Mouse (Mus musculus): ENCODE measurements around the gene Zcchc17. TPM values are rescaled to one million over a fixed set of nuclear protein-coding genes. Genes with fewer than 3 reads are reported as not detected.

The Zcchc17 gene
- total and polyA plus RNA-seq, 3 experiments, result 31.7 to 67.7 (median 51.8) TPM

DNA sequence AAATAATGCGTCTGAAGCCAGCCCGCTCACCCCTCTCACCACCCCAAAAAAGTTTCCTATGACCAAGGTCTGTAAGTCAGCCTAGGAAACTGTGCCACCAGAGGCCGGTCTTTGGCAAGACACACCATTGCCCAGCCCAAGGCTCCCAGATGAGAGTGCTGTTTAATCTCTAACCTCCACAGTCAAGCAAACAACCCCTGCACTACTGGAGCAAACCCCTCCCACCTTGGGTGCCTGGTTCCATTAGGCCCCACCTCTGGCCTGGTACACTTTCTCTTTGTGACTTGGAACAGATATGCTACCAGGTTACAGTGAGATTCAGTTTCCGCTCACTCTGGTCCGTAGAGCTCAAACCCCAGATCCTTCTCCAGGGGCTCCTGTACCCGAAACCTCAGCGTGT lies 92.7 kb downstream of the Zcchc17 start:
- no peaks in the 10 kb centered on the region for H3K79me2 ChIP-seq (replicated peaks; ENCODE audit: control insufficient read depth, extremely low read depth, insufficient read depth, poor library complexity, severe bottlenecking)
- H3K27ac ChIP-seq (ENCODE audit: insufficient read depth, low read depth), result no peak overlapping the region
- no peak for DNase-seq (ENCODE audit: extremely low read depth)
- peaks cover 4% of the 10 kb centered on the region for H3K9me3 ChIP-seq (replicated peaks; ENCODE audit: low read length)
- H3K27me3 ChIP-seq (replicated peaks), result peaks cover 85% of the 10 kb centered on the region
- no peak for TF ChIP-seq MAFK (IDR thresholded peaks at IDR 0.05; ENCODE audit: insufficient replicate concordance, low read length)
- TF ChIP-seq UBTF (IDR thresholded peaks at IDR 0.05; ENCODE audit: low read depth, low read length), result no peak
- TF ChIP-seq RAD21 (IDR thresholded peaks at IDR 0.05; ENCODE audit: low read depth, low read length), result no peak
- TF ChIP-seq HCFC1 (IDR thresholded peaks at IDR 0.05; ENCODE audit: low read depth, low read length), result no peak
- no peak for TF ChIP-seq MYC (IDR thresholded peaks at IDR 0.05; ENCODE audit: low read depth, low read length)
- no peak for TF ChIP-seq KAT2A (IDR thresholded peaks at IDR 0.05; ENCODE audit: insufficient replicate concordance, low read length)
- TF ChIP-seq GABPA (IDR thresholded peaks at IDR 0.05; ENCODE audit: insufficient replicate concordance, low read depth, low read length), result no peak
- no peak for TF ChIP-seq RCOR1 (conservative IDR thresholded peaks at IDR 0.05; ENCODE audit: low read depth, low read length)
- no peak for TF ChIP-seq EP300 (IDR thresholded peaks at IDR 0.05; ENCODE audit: low read length)
- no peak for TF ChIP-seq TBP (conservative IDR thresholded peaks at IDR 0.05; ENCODE audit: low read depth, low read length)
- TF ChIP-seq ZKSCAN1 (IDR thresholded peaks at IDR 0.05; ENCODE audit: borderline replicate concordance, low read depth, low read length), result no peak
- no peak for TF ChIP-seq MAZ (IDR thresholded peaks at IDR 0.05; ENCODE audit: low read depth, low read length)
- TF ChIP-seq PAX5 (IDR thresholded peaks at IDR 0.05; ENCODE audit: low read length), result no peak
- no peak for TF ChIP-seq POLR2A (IDR thresholded peaks at IDR 0.05; ENCODE audit: low read depth, low read length)
- dilution Hi-C loops (cut with MboI; ENCODE audit: extremely low pct_ligation_motif_present, extremely low pct_unique_long_range_greater_than_20kb, low sequenced_read_pairs), result no loop called here
- peak overlapping the region; percentile 5; the same call in 1 of the 2 replicates for H3K4me2 ChIP-seq (ENCODE audit: insufficient read depth, low read depth, poor library complexity, severe bottlenecking)
- no peak overlapping the region for H3K4me3 ChIP-seq (replicated peaks in 1 of 3; ENCODE audit: low read depth in 2 of 3, low read length in 2 of 3, poor library complexity in 1 of 3)
- H3K4me1 ChIP-seq (ENCODE audit: control insufficient read depth in 1 of 2, insufficient read depth in 2 of 2), result peaks cover 6 to 12% of the 10 kb centered on the region in 2 experiments
- H3K9ac ChIP-seq (ENCODE audit: insufficient read depth, low read depth), result no peak overlapping the region
- H3K36me3 ChIP-seq (replicated peaks in 1 of 2; ENCODE audit: control insufficient read depth in 1 of 2, insufficient read depth in 1 of 2, low read length in 1 of 2), result no peaks in the 10 kb centered on the region
- in situ Hi-C loops (cut with MboI; ENCODE audit: low pct_ligation_motif_present, low pct_unique_long_range_greater_than_20kb, low sequenced_read_pairs), result no loop called here

DNA sequence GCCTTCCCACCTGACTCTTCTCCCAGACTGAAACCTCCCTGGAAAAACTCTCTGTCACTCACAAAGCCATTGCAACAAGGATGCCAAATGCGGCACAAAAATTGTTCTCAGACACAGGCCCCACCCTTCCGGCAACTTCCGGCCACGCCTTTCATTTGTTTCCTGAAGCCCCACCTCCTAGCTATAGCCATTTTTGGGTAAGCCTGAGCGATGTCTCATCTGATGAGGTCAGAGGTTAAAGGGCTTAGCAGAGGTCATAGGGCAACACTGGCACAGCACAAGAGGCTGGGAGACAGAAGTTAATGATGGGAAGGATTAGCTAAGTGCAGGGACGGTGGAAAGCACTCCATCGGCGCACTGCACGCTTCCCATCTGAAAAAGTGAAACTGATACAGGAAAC lies 93.1 kb downstream of the Zcchc17 start:
- Histone ChIP-seq H3K9me3 (replicated peaks; ENCODE audit: low read length) (peaks cover 5% of the 10 kb centered on the region), H3K4me3 (replicated peaks in 1 of 3; ENCODE audit: low read depth in 2 of 3, low read length in 2 of 3, poor library complexity in 1 of 3) (no peak overlapping the region), H3K79me2 (replicated peaks; ENCODE audit: control insufficient read depth, extremely low read depth, insufficient read depth, poor library complexity, severe bottlenecking) (no peaks in the 10 kb centered on the region), H3K4me1 (ENCODE audit: control insufficient read depth in 1 of 2, insufficient read depth in 2 of 2) (peaks cover 6 to 12% of the 10 kb centered on the region in 2 experiments), H3K9ac (ENCODE audit: insufficient read depth, low read depth) (no peak overlapping the region), H3K27ac (ENCODE audit: insufficient read depth, low read depth) (no peak overlapping the region), H3K4me2 (ENCODE audit: insufficient read depth, low read depth, poor library complexity, severe bottlenecking) (peak overlapping the region; percentile 5; the same call in 1 of the 2 replicates), H3K27me3 (replicated peaks) (peaks cover 85% of the 10 kb centered on the region), H3K36me3 (replicated peaks in 1 of 2; ENCODE audit: control insufficient read depth in 1 of 2, insufficient read depth in 1 of 2, low read length in 1 of 2) (no peaks in the 10 kb centered on the region)
- TF ChIP-seq SIN3A (IDR thresholded peaks at IDR 0.05; ENCODE audit: low read length), result no peak
- in situ Hi-C loops (cut with MboI; ENCODE audit: low pct_ligation_motif_present, low pct_unique_long_range_greater_than_20kb, low sequenced_read_pairs) (no loop called here), dilution Hi-C loops (cut with MboI; ENCODE audit: extremely low pct_ligation_motif_present, extremely low pct_unique_long_range_greater_than_20kb, low sequenced_read_pairs) (no loop called here)
- DNase-seq (ENCODE audit: extremely low read depth), result no peak

Other genes starting within 250 kb of the Zcchc17 start
- not detected in 2 replicates for gene Hcrtr1, start 220.6 kb downstream of the Zcchc17 start, total RNA-seq (2012; rRNA removed)
- gene Hcrtr1, start 220.6 kb downstream of the Zcchc17 start, total RNA-seq (2014; rRNA removed), result not detected in 2 replicates
- gene Hcrtr1, start 220.6 kb downstream of the Zcchc17 start, polyA plus RNA-seq (2012; ENCODE audit: insufficient read length, low read depth), result not detected in 2 replicates
- gene Tinagl1, start 184.8 kb downstream of the Zcchc17 start, total RNA-seq (2012; rRNA removed), result not detected in 2 replicates
- not detected in 2 replicates for gene Tinagl1, start 184.8 kb downstream of the Zcchc17 start, total RNA-seq (2014; rRNA removed)
- gene Tinagl1, start 184.8 kb downstream of the Zcchc17 start, polyA plus RNA-seq (2012; ENCODE audit: insufficient read length, low read depth), result not detected in 2 replicates
- not detected in 2 replicates for gene Gm853, start 137.5 kb downstream of the Zcchc17 start, total RNA-seq (2012; rRNA removed)
- not detected in 2 replicates for gene Gm853, start 137.5 kb downstream of the Zcchc17 start, total RNA-seq (2014; rRNA removed)
- not detected in 2 replicates for gene Gm853, start 137.5 kb downstream of the Zcchc17 start, polyA plus RNA-seq (2012; ENCODE audit: insufficient read length, low read depth)
- 0.08 TPM in 1 of 2 replicates, not detected in the other for gene Serinc2, start 80.7 kb downstream of the Zcchc17 start, total RNA-seq (2012; rRNA removed)
- not detected in 2 replicates for gene Serinc2, start 80.7 kb downstream of the Zcchc17 start, total RNA-seq (2014; rRNA removed)
- 0.20 TPM in 1 of 2 replicates, not detected in the other for gene Serinc2, start 80.7 kb downstream of the Zcchc17 start, polyA plus RNA-seq (2012; ENCODE audit: insufficient read length, low read depth)
- gene Fabp3, start 51.3 kb downstream of the Zcchc17 start, total RNA-seq (2012; rRNA removed), result not detected in 2 replicates
- gene Fabp3, start 51.3 kb downstream of the Zcchc17 start, total RNA-seq (2014; rRNA removed), result not detected in 2 replicates
- 0.38 TPM in 1 of 2 replicates, not detected in the other for gene Fabp3, start 51.3 kb downstream of the Zcchc17 start, polyA plus RNA-seq (2012; ENCODE audit: insufficient read length, low read depth)
- not detected in 2 replicates for gene Gm10570, start 51.3 kb downstream of the Zcchc17 start, total RNA-seq (2012; rRNA removed)
- gene Gm10570, start 51.3 kb downstream of the Zcchc17 start, total RNA-seq (2014; rRNA removed), result not detected in 2 replicates
- not detected in 2 replicates for gene Gm10570, start 51.3 kb downstream of the Zcchc17 start, polyA plus RNA-seq (2012; ENCODE audit: insufficient read length, low read depth)
- 108 and 134 TPM in 2 replicates for gene Snrnp40, start 189 bp upstream of the Zcchc17 start, total RNA-seq (2012; rRNA removed)
- 180 and 184 TPM in 2 replicates for gene Snrnp40, start 189 bp upstream of the Zcchc17 start, total RNA-seq (2014; rRNA removed)
- gene Snrnp40, start 189 bp upstream of the Zcchc17 start, polyA plus RNA-seq (2012; ENCODE audit: insufficient read length, low read depth), result 128 and 157 TPM in 2 replicates
- 18.4 and 19.6 TPM in 2 replicates for gene Nkain1, start 214.2 kb upstream of the Zcchc17 start, total RNA-seq (2012; rRNA removed)
- gene Nkain1, start 214.2 kb upstream of the Zcchc17 start, total RNA-seq (2014; rRNA removed), result 3.1 and 5.5 TPM in 2 replicates
- gene Nkain1, start 214.2 kb upstream of the Zcchc17 start, polyA plus RNA-seq (2012; ENCODE audit: insufficient read length, low read depth), result 23.1 TPM in 2 replicates